Mouse (Mus musculus): ENCODE measurements at regions not wholly inside any gene's neighbourhood (a gene's known extent, or its start where the extent isn't known, plus 50 kb on each side); places are given as distances from the start of the nearest gene placed in this dataset.

DNA sequence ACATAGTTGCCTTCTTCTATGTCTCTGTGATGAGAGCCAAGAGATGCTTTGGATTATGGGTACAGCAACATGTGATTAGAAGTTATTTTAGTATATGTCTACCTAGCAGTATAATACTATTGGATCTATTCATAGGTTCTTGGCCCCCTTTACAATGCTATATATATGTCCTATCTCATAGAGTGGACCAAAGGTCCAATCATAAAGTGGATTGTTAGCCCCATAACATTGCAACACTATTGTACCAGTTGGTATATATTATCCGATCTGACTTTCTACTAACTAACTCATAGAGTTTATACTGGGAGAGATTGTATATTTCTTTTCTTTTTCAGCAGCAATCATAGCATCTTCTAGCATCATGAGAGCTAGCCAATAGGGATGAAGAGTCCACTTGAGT is 491.7 kb upstream of the Zeb2 start:
- TF ChIP-seq CTCF (conservative IDR thresholded peaks at IDR 0.05; ENCODE audit: insufficient read depth, insufficient read length, low read depth, low read length) (no peak), POLR2A (IDR thresholded peaks at IDR 0.05; ENCODE audit: low read depth, low read length) (no peak)

Measured in kidney, adult 2 months (tissue).